Mouse (Mus musculus) skeletal muscle tissue, adult 2 months (tissue): Measurements from ENCODE around the gene Hjurp.
A peak's percentile ranks its signal among the peaks of the same experiment; 100 is the strongest.

ENCODE experiments used
- DNase-seq: peaks from one replicate; pipeline ENCODE4 v3.0.0-alpha.2; 2012; ENCODE audit warnings: low read depth, low spot score

Gene Hjurp

GRCm38 (mm10) chr1:88298686-88299528, 21.5 kb upstream of the Hjurp start:
- peak; percentile 3 for DNase-seq

GRCm38 (mm10) chr1:88297480-88298258, 20.2 kb upstream of the Hjurp start:
- DNase-seq, result peak; percentile 2

GRCm38 (mm10) chr1:88296171-88296920, 18.9 kb upstream of the Hjurp start:
- peak; percentile 9 for DNase-seq

GRCm38 (mm10) chr1:88294650-88295049, 17.2 kb upstream of the Hjurp start:
- DNase-seq, result peak; percentile 3

GRCm38 (mm10) chr1:88292057-88292456, 14.6 kb upstream of the Hjurp start:
- no peak for DNase-seq

GRCm38 (mm10) chr1:88291409-88292005, 14.1 kb upstream of the Hjurp start:
- DNase-seq, result no peak

GRCm38 (mm10) chr1:88290511-88290910, 13.1 kb upstream of the Hjurp start:
- no peak for DNase-seq

GRCm38 (mm10) chr1:88289917-88290316, 12.5 kb upstream of the Hjurp start:
- DNase-seq, result no peak

GRCm38 (mm10) chr1:88289152-88289551, 11.7 kb upstream of the Hjurp start:
- no peak for DNase-seq

GRCm38 (mm10) chr1:88288789-88289127, 11.3 kb upstream of the Hjurp start:
- DNase-seq, result no peak

GRCm38 (mm10) chr1:88288056-88288788, 10.8 kb upstream of the Hjurp start:
- DNase-seq, result no peak

GRCm38 (mm10) chr1:88287697-88287980, 10.2 kb upstream of the Hjurp start:
- no peak for DNase-seq

GRCm38 (mm10) chr1:88286887-88287696, 9.7 kb upstream of the Hjurp start:
- no peak for DNase-seq

GRCm38 (mm10) chr1:88286136-88286845, 8.9 kb upstream of the Hjurp start:
- no peak for DNase-seq

GRCm38 (mm10) chr1:88285652-88286051, 8.2 kb upstream of the Hjurp start:
- no peak for DNase-seq

GRCm38 (mm10) chr1:88284946-88285320, 7.5 kb upstream of the Hjurp start:
- no peak for DNase-seq

- DNase-seq, result no peak
Measured at GRCm38 (mm10) chr1:88284228-88284945, 7.0 kb upstream of the Hjurp start.

GRCm38 (mm10) chr1:88283376-88284227, 6.2 kb upstream of the Hjurp start:
- no peak for DNase-seq
